Mouse (Mus musculus) erythroblast, adult 5-6 weeks (primary cell): Measurements from ENCODE around the gene Axl. TPM values are rescaled to one million over a fixed set of nuclear protein-coding genes. Genes with fewer than 3 reads are reported as not detected.
"Not testable (repeated sequence)": the region's sequence is repeated elsewhere in the genome, so short reads cannot be mapped to it uniquely, and the experiment has no call there.

Source experiments
- ATAC-seq: replicated peaks from 2 replicates; pipeline ENCODE4 v1.8.0; 2016; ENCODE audit warnings: moderate number of reproducible peaks, mild to moderate bottlenecking, moderate TSS enrichment, inconsistent platforms; ENCODE audit not compliant: poor library complexity, low FRiP score, severe bottlenecking
- total RNA-seq, 2 experiments: library from RNA; stranded (forward) in 1 of 2; stranded (reverse) in 1 of 2; fragments of 150-400 nt in 1 of 2; fragments of 200-764, 138-1000 nt in 1 of 2; gene quantifications; 2 replicates each; pipeline versions ENCODE4 v1.2.3 to v1.2.4; 2015 to 2017; ENCODE audit warnings: low replicate concordance in 2 of 2

The Axl gene
- total RNA-seq, 2 experiments from 2014 or later: 22.2 to 28.2 TPM

- ATAC-seq: peak; percentile 28
Measured at GRCm38 (mm10) chr7:25756011-25756410, 32.5 kb downstream of the Axl start.

- peak; percentile 63 for ATAC-seq
Measured at GRCm38 (mm10) chr7:25755468-25755833, 33.1 kb downstream of the Axl start.

- ATAC-seq: peak; percentile 89
Measured at GRCm38 (mm10) chr7:25754738-25755467, 33.6 kb downstream of the Axl start, which contains the start of gene Hnrnpul1. Gene Hnrnpul1 (minus strand): TSS chr7:25754757.

GRCm38 (mm10) chr7:25754439-25754737, 34.1 kb downstream of the Axl start:
- ATAC-seq: no peak

GRCm38 (mm10) chr7:25753643-25754438, 34.7 kb downstream of the Axl start:
- no peak for ATAC-seq

GRCm38 (mm10) chr7:25753076-25753475, 35.4 kb downstream of the Axl start:
- no peak for ATAC-seq

GRCm38 (mm10) chr7:25746844-25747243, 41.7 kb downstream of the Axl start:
- no peak for ATAC-seq

- no peak for ATAC-seq
Measured at GRCm38 (mm10) chr7:25738277-25738676, 50.2 kb downstream of the Axl start.

GRCm38 (mm10) chr7:25736920-25737319, 51.6 kb downstream of the Axl start:
- ATAC-seq: no peak

GRCm38 (mm10) chr7:25734991-25735390, 53.5 kb downstream of the Axl start:
- ATAC-seq: no peak

GRCm38 (mm10) chr7:25731294-25732055, 57.0 kb downstream of the Axl start:
- no peak for ATAC-seq

GRCm38 (mm10) chr7:25729862-25730261, 58.6 kb downstream of the Axl start:
- ATAC-seq: no peak

GRCm38 (mm10) chr7:25729396-25729795, 59.1 kb downstream of the Axl start:
- no peak for ATAC-seq

- no peak for ATAC-seq
Measured at GRCm38 (mm10) chr7:25727800-25728199, 60.7 kb downstream of the Axl start.

GRCm38 (mm10) chr7:25725886-25726285, 62.6 kb downstream of the Axl start:
- ATAC-seq: no peak

- ATAC-seq: not testable (repeated sequence)
Measured at GRCm38 (mm10) chr7:25721776-25722175, 66.7 kb downstream of the Axl start.

- no peak for ATAC-seq
Measured at GRCm38 (mm10) chr7:25720760-25721159, 67.7 kb downstream of the Axl start.

GRCm38 (mm10) chr7:25719761-25720610, 68.5 kb downstream of the Axl start:
- peak; percentile 56; the same call in 1 of the 2 replicates for ATAC-seq

GRCm38 (mm10) chr7:25718788-25719417, 69.6 kb downstream of the Axl start, which contains the start of gene Ccdc97:
Gene Ccdc97 (minus strand): TSS chr7:25719088.
- peak; percentile 96 for ATAC-seq
